Mouse (Mus musculus) liver, embryonic 14.5 days (tissue): ENCODE measurements around the gene Rpain. TPM values are rescaled to one million over a fixed set of nuclear protein-coding genes. Genes with fewer than 3 reads are reported as not detected.

Experiments used
- ATAC-seq: fragments of 200-750 bp; cut with Nextera tagmentation; 2 replicates; pipeline ENCODE4 v1.8.0; 2017; ENCODE audit warnings: moderate number of reproducible peaks, mild to moderate bottlenecking, moderate library complexity; ENCODE audit not compliant: insufficient read depth
- DNase-seq, 3 experiments: peaks; one replicate each; pipeline ENCODE4 v3.0.0-alpha.2; 2012 to 2013; ENCODE audit warnings: low read depth in 3 of 3, low spot score in 3 of 3
- H3K27ac ChIP-seq: fragments of 300-500 bp; sonication (generic); 2 replicates; pipeline ENCODE4 v1.5.1; 2014; ENCODE audit warnings: moderate library complexity, mild to moderate bottlenecking, control low read depth, inconsistent platforms
- H3K27me3 ChIP-seq: fragments of 300-500 bp; sonication (generic); 2 replicates; pipeline ENCODE4 v1.6.1; 2014; ENCODE audit warnings: mild to moderate bottlenecking, low read length, moderate library complexity; ENCODE audit not compliant: control insufficient read depth, insufficient read depth
- H3K36me3 ChIP-seq: fragments of 300-500 bp; sonication (generic); replicated peaks from 2 replicates; pipeline ENCODE4 v1.6.1; 2014; ENCODE audit warnings: low read depth; ENCODE audit not compliant: control insufficient read depth, insufficient read depth
- H3K4me1 ChIP-seq, 2 experiments: fragments of 200-500 bp in 1 of 2; fragments of 300-500 bp in 1 of 2; sonication (generic) in 1 of 2; replicated peaks; 2 replicates each; pipeline ENCODE4 v1.6.1; 2012 to 2014; ENCODE audit warnings: antibody characterized with exemption in 1 of 2, inconsistent platforms in 1 of 2, low read length in 1 of 2; ENCODE audit not compliant: control insufficient read depth in 2 of 2, insufficient read depth in 2 of 2
- H3K4me2 ChIP-seq: fragments of 300-500 bp; sonication (generic); 2 replicates; pipeline ENCODE4 v1.6.1; 2014; ENCODE audit warnings: low read depth, mild to moderate bottlenecking, control low read depth, moderate library complexity
- H3K4me3 ChIP-seq, 2 experiments: fragments of 200-500 bp in 1 of 2; fragments of 300-500 bp in 1 of 2; sonication (generic) in 1 of 2; 2 replicates each; pipeline ENCODE4 v1.5.1; 2012 to 2014; ENCODE audit warnings: low read depth in 2 of 2, low read length in 2 of 2, mild to moderate bottlenecking in 2 of 2, control low read depth in 1 of 2, inconsistent platforms in 1 of 2, moderate library complexity in 1 of 2; ENCODE audit not compliant: insufficient read depth in 1 of 2
- H3K9ac ChIP-seq: fragments of 300-500 bp; sonication (generic); replicated peaks from 2 replicates; pipeline ENCODE4 v1.6.1; 2014; ENCODE audit warnings: mild to moderate bottlenecking, control low read depth, moderate library complexity
- H3K9me3 ChIP-seq: fragments of 300-500 bp; sonication (generic); 2 replicates; pipeline ENCODE4 v1.6.1; 2016; ENCODE audit warnings: low read length, mixed read lengths; ENCODE audit not compliant: control insufficient read depth
- CTCF ChIP-seq: IDR thresholded peaks from 2 replicates; pipeline ENCODE4 v1.5.1; 2016; ENCODE audit warnings: antibody characterized with exemption, low read depth, control low read depth
- EP300 ChIP-seq: IDR thresholded peaks from 2 replicates; pipeline ENCODE4 v1.6.1; 2016; ENCODE audit warnings: antibody characterized with exemption, low read depth
- WGBS: fragments of 180-500 bp; shearing (Covaris S2); extraction: QIAGEN DNeasy Blood & Tissue Kit; methylation state at CpG from one replicate; pipeline ENCODE4 v1.1.7; 2014; ENCODE audit not compliant: insufficient replicate concordance; 5-methylcytosine and 5-hydroxymethylcytosine counted together
- polyA plus RNA-seq, 2 experiments: library from polyadenylated mRNA; depleted of rRNA in 1 of 2; stranded (reverse) in 1 of 2; unstranded in 1 of 2; fragments of >200 nt; fragmentation: Nextera tagmentation in 1 of 2; extraction: Ambion mirVana in 1 of 2; gene quantifications; 2 replicates each; pipeline versions ENCODE4 v1.2.1 to v1.2.3; 2012 to 2014

Rpain gene
- polyA plus RNA-seq, 2 experiments = 60.2 to 109 TPM

DNA sequence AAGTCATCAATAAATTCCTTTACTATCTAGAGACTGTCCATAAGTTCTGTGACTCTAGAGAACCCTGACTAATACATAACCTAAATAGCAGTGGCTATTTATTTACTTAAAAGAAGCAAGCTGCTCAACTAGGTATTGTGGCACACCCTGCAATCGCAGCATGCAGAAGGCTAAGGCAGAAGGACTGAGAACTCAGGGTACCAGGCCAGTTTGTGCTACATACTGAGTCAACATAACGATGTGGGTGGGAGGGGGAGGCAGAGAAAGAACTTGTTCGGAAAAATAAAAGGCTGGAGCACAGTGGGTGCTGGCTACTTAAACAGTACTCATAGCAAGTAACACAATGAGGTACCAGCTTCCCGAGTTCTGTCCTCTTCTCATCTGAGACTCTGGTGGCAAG, 31.2 kb downstream of the Rpain start:
- Histone ChIP-seq H3K4me1 (peaks cover 8 to 9% of the 10 kb centered on the region in 2 experiments), H3K4me2 (no peak overlapping the region), H3K9me3 (no peaks in the 10 kb centered on the region), H3K4me3 (no peak overlapping the region), H3K27me3 (no peaks in the 10 kb centered on the region), H3K9ac (no peak overlapping the region), H3K27ac (no peak overlapping the region), H3K36me3 (peaks cover 20% of the 10 kb centered on the region)
- ATAC-seq (no peak), DNase-seq (no peak)
- TF ChIP-seq EP300 (no peak), CTCF (no peak)
- 83% methylated on average over 4 of the region's 4 CpGs for WGBS

DNA sequence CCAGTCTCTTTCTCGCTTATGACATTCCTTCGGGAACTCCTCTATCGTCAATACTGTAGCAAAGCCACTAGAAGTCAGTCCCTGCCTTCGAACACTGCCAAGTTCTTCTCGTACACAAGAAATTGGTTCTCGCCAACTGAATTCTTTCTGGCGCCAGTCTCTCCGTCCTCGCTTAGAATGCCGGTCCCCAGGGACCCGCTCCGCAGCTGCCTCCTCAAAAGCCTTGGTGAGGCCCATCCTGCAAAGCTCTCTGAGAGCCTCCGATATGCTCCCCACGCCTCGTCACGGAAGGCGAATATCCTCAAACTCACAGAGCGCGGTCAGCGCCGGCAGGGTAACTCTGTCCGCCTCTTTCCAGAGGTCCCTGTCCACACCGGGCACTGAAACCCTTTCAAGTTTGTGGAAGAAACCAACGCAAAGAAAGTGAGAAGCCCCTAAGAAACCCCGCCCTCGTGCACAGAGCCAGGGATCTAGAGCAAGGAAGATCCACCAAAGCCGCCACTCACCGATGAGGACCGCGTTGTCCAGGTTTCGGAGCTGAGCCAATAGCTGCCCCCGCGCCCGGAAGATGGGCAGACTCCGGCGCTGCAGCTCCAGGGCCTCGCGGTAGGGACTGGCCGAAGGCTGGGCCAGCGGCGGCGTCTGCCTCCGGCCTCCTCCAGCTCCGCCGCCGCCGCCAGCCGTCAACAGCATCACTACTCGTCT, 33.8 kb downstream of the Rpain start:
- Histone ChIP-seq H3K27ac (peak overlapping the region; percentile 24), H3K27me3 (no peaks in the 10 kb centered on the region), H3K4me2 (peak overlapping the region; percentile 93), H3K36me3 (peaks cover 4% of the 10 kb centered on the region; the same call in 1 of the 2 replicates), H3K9ac (peak overlapping the region; percentile 69), H3K9me3 (no peaks in the 10 kb centered on the region), H3K4me1 (peaks cover 8 to 9% of the 10 kb centered on the region in 2 experiments), H3K4me3 (peak overlapping the region; percentile 74 to 92)
- WGBS = under 1% methylated on average over 49 of the region's 49 CpGs
- DNase-seq (peak; percentile 24 to 50 (median 41)), ATAC-seq (peak; percentile 78)
- TF ChIP-seq EP300 = no peak
- TF ChIP-seq CTCF = no peak

DNA sequence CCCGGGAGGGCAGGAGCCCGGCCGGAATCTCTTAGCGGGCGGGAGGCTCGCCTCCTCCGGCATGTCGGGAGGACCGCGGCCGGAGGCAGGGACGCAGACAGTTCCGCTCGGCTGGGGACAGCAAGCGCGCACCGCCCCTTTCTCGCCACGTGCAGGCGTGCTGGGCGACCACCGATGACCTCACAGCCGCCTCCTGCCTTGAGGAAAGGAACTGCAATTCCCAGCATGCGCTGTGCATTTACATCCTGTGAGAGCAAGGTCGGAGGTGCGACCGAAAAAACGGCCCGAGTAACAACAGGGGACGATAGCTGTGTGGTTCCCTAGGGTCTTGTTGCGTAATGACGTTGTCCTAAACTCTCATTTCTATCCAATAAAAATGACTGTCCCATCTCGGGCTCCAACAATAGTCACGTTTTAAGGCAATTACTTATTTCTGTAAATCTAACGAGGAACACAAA, 34.3 kb downstream of the Rpain start, which contains the start of gene Dhx33:
Gene Dhx33 (minus strand): TSS at position 122 of the 458 bp plus-strand sequence.
- Histone ChIP-seq H3K4me1 (peaks cover 8 to 9% of the 10 kb centered on the region in 2 experiments), H3K4me3 (peak within 1 kb of the TSS; percentile 74 to 92), H3K4me2 (peak within 1 kb of the TSS; percentile 93), H3K27me3 (no peaks in the 10 kb centered on the region), H3K36me3 (peaks cover 6% of the 10 kb centered on the region), H3K27ac (peak within 1 kb of the TSS; percentile 24), H3K9ac (peak within 1 kb of the TSS; percentile 69), H3K9me3 (no peaks in the 10 kb centered on the region)
- DNase-seq (peak; percentile 94 to 95 (median 94)), ATAC-seq (peak; percentile 94)
- WGBS = under 1% methylated on average over 35 of the region's 35 CpGs
- TF ChIP-seq EP300 = no peak
- TF ChIP-seq CTCF = peak; percentile 63

DNA sequence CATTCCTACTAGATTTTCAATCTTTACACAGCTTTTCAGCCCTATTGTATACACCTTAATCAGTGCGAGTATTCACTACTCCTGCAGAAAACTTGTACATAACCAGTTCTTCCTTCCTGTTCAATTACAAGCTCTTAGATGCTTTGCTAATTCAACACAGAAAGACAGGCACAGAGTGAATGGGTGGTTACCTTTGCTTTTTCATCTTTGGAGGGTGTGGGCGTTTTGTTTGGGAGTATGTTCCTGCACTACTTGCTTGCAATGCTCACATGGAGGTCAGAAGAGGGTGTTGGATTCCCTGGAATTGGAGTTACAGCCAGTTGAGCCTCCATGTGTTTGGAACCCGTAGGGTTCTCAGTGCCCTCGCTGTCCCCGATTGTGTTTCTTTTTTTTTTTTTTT, 35.0 kb downstream of the Rpain start:
- Histone ChIP-seq H3K9ac (0 out of 2 replicates have a peak overlapping the region, but pooled peaks have one; percentile 20), H3K9me3 (no peaks in the 10 kb centered on the region), H3K4me2 (peak overlapping the region; percentile 93), H3K4me1 (peaks cover 8 to 9% of the 10 kb centered on the region in 2 experiments), H3K36me3 (peaks cover 12% of the 10 kb centered on the region), H3K27ac (0 out of 2 replicates have a peak overlapping the region, but pooled peaks have one; percentile 7), H3K27me3 (no peaks in the 10 kb centered on the region), H3K4me3 (peak overlapping the region; percentile 74 to 92; a peak in 3 of 4 replicates)
- DNase-seq (no peak), ATAC-seq (no peak)
- 49% methylated on average over 5 of the region's 5 CpGs for WGBS
- TF ChIP-seq EP300 = no peak

DNA sequence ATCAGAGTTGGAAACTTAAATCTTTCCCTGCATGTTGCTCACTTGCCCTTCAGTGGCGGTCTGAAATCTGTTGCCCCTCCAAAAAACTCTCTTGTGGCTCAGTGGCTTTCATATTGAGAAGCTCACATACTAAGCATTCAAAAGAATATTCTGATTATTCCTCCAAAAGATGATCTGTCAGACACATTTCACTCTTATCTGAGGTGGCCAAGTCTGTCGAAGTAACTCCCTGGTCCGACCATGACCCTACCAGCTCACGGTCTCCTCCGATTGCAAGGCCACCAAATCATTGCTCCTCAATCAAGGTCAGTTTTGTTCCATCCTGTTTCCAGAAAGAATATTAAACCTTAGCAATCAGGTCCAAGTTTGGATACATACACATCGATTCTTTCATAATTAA, 37.0 kb downstream of the Rpain start:
- Histone ChIP-seq H3K4me3 (no peak overlapping the region), H3K4me2 (no peak overlapping the region), H3K27me3 (no peaks in the 10 kb centered on the region), H3K9me3 (no peaks in the 10 kb centered on the region), H3K36me3 (peaks cover 26% of the 10 kb centered on the region), H3K27ac (no peak overlapping the region), H3K9ac (no peak overlapping the region), H3K4me1 (peaks cover 8 to 9% of the 10 kb centered on the region in 2 experiments)
- DNase-seq (no peak), ATAC-seq (no peak)
- 80% methylated on average over 6 of the region's 6 CpGs for WGBS
- TF ChIP-seq EP300 = no peak
- TF ChIP-seq CTCF = no peak
